Mouse (Mus musculus) MEL (cell line): Measurements from ENCODE around the gene Hdac4. TPM values are rescaled to one million over a fixed set of nuclear protein-coding genes. Genes with fewer than 3 reads are reported as not detected.
A peak's percentile ranks its signal among the peaks of the same experiment; 100 is the strongest.

Experiments used
- DNase-seq: peaks from one replicate; pipeline ENCODE4 v3.0.0; 2011; ENCODE audit warnings: low read depth, low spot score
- H3K27ac ChIP-seq: 2 replicates; pipeline ENCODE4 v1.5.1; 2012; ENCODE audit warnings: low read depth, mild to moderate bottlenecking, control low read depth, low read length, moderate library complexity; ENCODE audit not compliant: control insufficient read depth
- H3K27me3 ChIP-seq, 2 experiments: fragments of 150-350 bp in 1 of 2; sonication (generic) in 1 of 2; 2 replicates each; pipeline ENCODE4 v1.6.1; 2012; ENCODE audit warnings: low read length in 2 of 2, mild to moderate bottlenecking in 2 of 2, improper control_type of control experiment in 1 of 2, moderate library complexity in 1 of 2; ENCODE audit not compliant: insufficient read depth in 2 of 2, control insufficient read depth in 1 of 2
- H3K36me3 ChIP-seq, 2 experiments: 2 replicates each; pipeline ENCODE4 v1.6.1; 2012 to 2014; ENCODE audit warnings: low read length in 2 of 2, improper control_type of control experiment in 1 of 2, inconsistent platforms in 1 of 2, mild to moderate bottlenecking in 1 of 2; ENCODE audit not compliant: insufficient read depth in 2 of 2, control insufficient read depth in 1 of 2
- H3K4me1 ChIP-seq, 2 experiments: fragments of 150-350 bp in 1 of 2; sonication (generic) in 1 of 2; 2 replicates each; pipeline ENCODE4 v1.6.1; 2012; ENCODE audit warnings: low read length in 2 of 2, improper control_type of control experiment in 1 of 2, mild to moderate bottlenecking in 1 of 2; ENCODE audit not compliant: insufficient read depth in 2 of 2, control insufficient read depth in 1 of 2
- H3K4me3 ChIP-seq, 2 experiments: fragments of 150-350 bp in 1 of 2; sonication (generic) in 1 of 2; 2 replicates each; pipeline ENCODE4 v1.5.1; 2012; ENCODE audit warnings: low read depth in 2 of 2, low read length in 2 of 2, mild to moderate bottlenecking in 2 of 2, moderate library complexity in 2 of 2, control low read depth in 1 of 2, improper control_type of control experiment in 1 of 2; ENCODE audit not compliant: control insufficient read depth in 1 of 2, insufficient read depth in 1 of 2
- H3K79me2 ChIP-seq: 2 replicates; pipeline ENCODE4 v1.6.1; 2012; ENCODE audit warnings: mild to moderate bottlenecking, low read length, moderate library complexity; ENCODE audit not compliant: control insufficient read depth, poor library complexity, insufficient read depth
- H3K9ac ChIP-seq: 2 replicates; pipeline ENCODE4 v1.6.1; 2012; ENCODE audit warnings: low read depth, mild to moderate bottlenecking, control low read depth, low read length, moderate library complexity; ENCODE audit not compliant: control insufficient read depth, poor library complexity, severe bottlenecking
- H3K9me3 ChIP-seq: fragments of 150-350 bp; sonication (generic); replicated peaks from 2 replicates; pipeline ENCODE4 v1.6.1; 2012; ENCODE audit warnings: mild to moderate bottlenecking, low read length, improper control_type of control experiment, moderate library complexity; ENCODE audit not compliant: insufficient read depth
- CHD1 ChIP-seq: IDR thresholded peaks from 2 replicates; pipeline ENCODE4 v1.6.1; 2012; ENCODE audit warnings: low read depth, mild to moderate bottlenecking, inconsistent platforms, low read length, improper control_type of control experiment
- ELF1 ChIP-seq: IDR thresholded peaks from 2 replicates; pipeline ENCODE4 v1.6.1; 2014; ENCODE audit warnings: low read depth, mild to moderate bottlenecking, inconsistent platforms, low read length, improper control_type of control experiment, moderate library complexity
- EP300 ChIP-seq, 2 experiments: IDR thresholded peaks; 2 replicates each; pipeline ENCODE4 v1.6.1; 2011; ENCODE audit warnings: improper control_type of control experiment in 2 of 2, low read length in 2 of 2, low read depth in 1 of 2, mild to moderate bottlenecking in 1 of 2
- GABPA ChIP-seq: IDR thresholded peaks from 2 replicates; pipeline ENCODE4 v1.6.1; 2012; ENCODE audit warnings: low read depth, mild to moderate bottlenecking, inconsistent platforms, low read length, improper control_type of control experiment, moderate library complexity
- GATA1 ChIP-seq: IDR thresholded peaks from 2 replicates; pipeline ENCODE4 v1.6.1; 2011; ENCODE audit warnings: low read depth, low read length, improper control_type of control experiment
- KAT2A ChIP-seq: conservative IDR thresholded peaks from 2 replicates; pipeline ENCODE4 v1.6.1; 2012; ENCODE audit warnings: low read depth, low read length, improper control_type of control experiment, inconsistent platforms
- MAFK ChIP-seq: IDR thresholded peaks from 2 replicates; pipeline ENCODE4 v1.6.1; 2011; ENCODE audit warnings: low read depth, mild to moderate bottlenecking, low read length, improper control_type of control experiment, borderline replicate concordance
- MEF2A ChIP-seq: IDR thresholded peaks from 2 replicates; pipeline ENCODE4 v1.6.1; 2014; ENCODE audit warnings: low read depth, mild to moderate bottlenecking, inconsistent platforms, low read length, improper control_type of control experiment; ENCODE audit not compliant: poor library complexity, insufficient replicate concordance, severe bottlenecking; ENCODE audit errors: extremely low read depth
- MXI1 ChIP-seq: IDR thresholded peaks from 2 replicates; pipeline ENCODE4 v1.6.1; 2011; ENCODE audit warnings: mild to moderate bottlenecking, low read depth, low read length, improper control_type of control experiment
- NRF1 ChIP-seq: IDR thresholded peaks from 2 replicates; pipeline ENCODE4 v1.6.1; 2014; ENCODE audit warnings: low read depth, mild to moderate bottlenecking, inconsistent platforms, low read length, improper control_type of control experiment, moderate library complexity; ENCODE audit not compliant: poor library complexity, insufficient read depth, severe bottlenecking
- RAD21 ChIP-seq: IDR thresholded peaks from 2 replicates; pipeline ENCODE4 v1.6.1; 2011; ENCODE audit warnings: mild to moderate bottlenecking, low read depth, low read length, improper control_type of control experiment
- RCOR1 ChIP-seq: IDR thresholded peaks from 2 replicates; pipeline ENCODE4 v1.6.1; 2012; ENCODE audit warnings: low read depth, mild to moderate bottlenecking, inconsistent platforms, low read length, improper control_type of control experiment
- TCF12 ChIP-seq: IDR thresholded peaks from 2 replicates; pipeline ENCODE4 v1.6.1; 2014; ENCODE audit warnings: low read depth, mild to moderate bottlenecking, inconsistent platforms, low read length, improper control_type of control experiment, moderate library complexity
- ZC3H11A ChIP-seq: IDR thresholded peaks from 2 replicates; pipeline ENCODE4 v1.6.1; 2012; ENCODE audit warnings: low read depth, mild to moderate bottlenecking, inconsistent platforms, low read length, improper control_type of control experiment
- ZNF384 ChIP-seq: IDR thresholded peaks from 2 replicates; pipeline ENCODE4 v1.6.1; 2012; ENCODE audit warnings: low read depth, mild to moderate bottlenecking, inconsistent platforms, low read length, improper control_type of control experiment
- polyA plus RNA-seq, 2 experiments: library from polyadenylated mRNA; stranded (reverse) in 1 of 2; unstranded in 1 of 2; fragments of >175 nt in 1 of 2; fragments of >200 nt in 1 of 2; gene quantifications; 2 replicates each; pipeline versions ENCODE4 v1.2.1 to v1.2.4; 2012; ENCODE audit warnings: low replicate concordance in 2 of 2, low read depth in 1 of 2; ENCODE audit not compliant: insufficient read length in 2 of 2, insufficient read depth in 1 of 2, missing spikeins in 1 of 2
- total RNA-seq: library from RNA; depleted of rRNA; stranded (reverse); fragments of 300-350 nt; gene quantifications from 2 replicates; pipeline ENCODE4 v1.2.3, GENCODE M21; 2012

Gene Hdac4
- total and polyA plus RNA-seq, 3 experiments = 11.0 to 19.5 (median 12.3) TPM

- Histone ChIP-seq H3K9ac (no peak overlapping the region), H3K4me3 (no peak overlapping the region), H3K4me1 (no peaks in the 10 kb centered on the region; a peak in 1 of 4 replicates), H3K27me3 (no peaks in the 10 kb centered on the region), H3K36me3 (no peaks in the 10 kb centered on the region; a peak in 1 of 4 replicates), H3K79me2 (no peaks in the 10 kb centered on the region), H3K9me3 (no peaks in the 10 kb centered on the region), H3K27ac (no peak overlapping the region)
- peak; percentile 68 for DNase-seq
- TF ChIP-seq EP300 (IDR thresholded peaks at IDR 0.05; ENCODE audit: low read depth in 1 of 2, low read length in 2 of 2) (no peak), MEF2A (no peak), MAFK (no peak), ZNF384 (no peak), GATA1 (no peak), NRF1 (no peak), GABPA (no peak), CHD1 (no peak), ZC3H11A (no peak), RCOR1 (no peak), KAT2A (no peak), TCF12 (no peak), ELF1 (no peak)
Observed at GRCm38 (mm10) chr1:91954954-91955353, 240.5 kb downstream of the Hdac4 start.

- H3K27me3 ChIP-seq = no peaks in the 10 kb centered on the region
- no peaks in the 10 kb centered on the region; a peak in 1 of 4 replicates for H3K4me1 ChIP-seq
- H3K4me3 ChIP-seq = no peak overlapping the region
- no peak overlapping the region for H3K9ac ChIP-seq
- H3K9me3 ChIP-seq = no peaks in the 10 kb centered on the region
- no peaks in the 10 kb centered on the region for H3K79me2 ChIP-seq
- no peaks in the 10 kb centered on the region for H3K36me3 ChIP-seq
- no peak overlapping the region for H3K27ac ChIP-seq
- no peak for DNase-seq
- TF ChIP-seq MXI1 (no peak), GATA1 (no peak), RAD21 (no peak), KAT2A (no peak), ZNF384 (no peak)
Observed at GRCm38 (mm10) chr1:91952912-91953311, 242.6 kb downstream of the Hdac4 start.
